Mouse (Mus musculus): ENCODE data around the gene Dus2. TPM values are rescaled to one million over a fixed set of nuclear protein-coding genes. Genes with fewer than 3 reads are reported as not detected.
"Not testable (repeated sequence)": the region's sequence is repeated elsewhere in the genome, so short reads cannot be mapped to it uniquely, and the experiment has no call there.

The Dus2 gene
- polyA plus RNA-seq, 1 experiment from 2014 or later: 25.3 TPM

DNA sequence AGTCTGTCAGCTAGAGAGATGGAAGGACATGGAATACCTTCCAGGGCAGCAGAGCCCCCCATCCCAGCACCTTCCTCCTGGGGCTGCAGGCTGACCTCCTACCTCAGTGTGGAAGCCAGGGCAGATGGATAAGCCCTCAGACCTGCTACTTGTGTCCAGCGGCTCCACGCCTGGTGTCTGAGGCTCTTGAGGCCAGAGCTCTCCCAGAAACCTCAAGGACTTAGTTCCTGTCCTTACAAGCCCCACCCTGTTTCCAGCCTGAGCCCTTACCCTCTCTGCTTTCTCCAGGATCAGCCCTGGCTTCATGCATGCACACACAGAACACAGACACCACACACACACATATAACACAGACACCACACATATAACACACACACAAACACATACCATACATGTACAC is 409 bp downstream of the Dus2 start:
- WGBS: 91% methylated on average over 2 of the region's 2 CpGs
- no peak overlapping the region for H3K27ac ChIP-seq

DNA sequence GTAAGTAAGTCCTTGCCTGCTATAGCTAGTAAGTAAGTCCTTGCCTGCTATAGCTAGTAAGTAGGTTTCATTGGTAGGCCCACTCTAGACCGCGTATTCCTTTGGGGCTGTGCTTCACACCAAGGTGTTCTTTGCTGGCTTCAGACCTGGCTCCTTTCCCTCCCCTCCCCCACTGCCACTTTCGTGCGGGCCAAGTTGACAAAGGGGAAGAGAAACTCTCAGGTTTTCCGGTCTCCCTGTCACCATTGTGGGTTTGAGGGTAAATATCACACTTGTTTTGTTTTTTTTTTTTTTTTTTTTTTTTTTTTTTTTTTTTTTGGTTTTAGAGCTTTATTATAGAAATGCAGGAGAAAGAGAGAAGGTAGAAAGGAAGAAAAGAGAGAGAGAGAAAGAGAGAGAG is 1.4 kb downstream of the Dus2 start:
- no peaks in the 10 kb centered on the region for H3K9me3 ChIP-seq
- no peak overlapping the region for H3K4me3 ChIP-seq
- WGBS: 64% methylated on average over 5 of the region's 5 CpGs
- 0 out of 2 replicates have a peak, but pooled peaks cover 3% of the 10 kb centered on the region for H3K27me3 ChIP-seq
- H3K27ac ChIP-seq: no peak overlapping the region
- no peaks in the 10 kb centered on the region for H3K36me3 ChIP-seq
- ATAC-seq (ENCODE audit: insufficient number of reproducible peaks, insufficient read depth, low FRiP score, low TSS enrichment): no peak
- H3K9ac ChIP-seq: no peak overlapping the region
- H3K4me1 ChIP-seq: no peaks in the 10 kb centered on the region
- no peak overlapping the region for H3K4me2 ChIP-seq (replicated peaks)

More for the DNA sequence above, 409 bp downstream of the Dus2 start:
- 0 out of 2 replicates have a peak, but pooled peaks cover 3% of the 10 kb centered on the region for H3K27me3 ChIP-seq
- H3K4me2 ChIP-seq (replicated peaks): no peak overlapping the region
- no peaks in the 10 kb centered on the region for H3K36me3 ChIP-seq
- H3K4me3 ChIP-seq: no peak overlapping the region
- H3K9ac ChIP-seq: no peak overlapping the region
- H3K4me1 ChIP-seq: no peaks in the 10 kb centered on the region
- no peaks in the 10 kb centered on the region for H3K9me3 ChIP-seq
- ATAC-seq (ENCODE audit: insufficient number of reproducible peaks, insufficient read depth, low FRiP score, low TSS enrichment): no peak

DNA sequence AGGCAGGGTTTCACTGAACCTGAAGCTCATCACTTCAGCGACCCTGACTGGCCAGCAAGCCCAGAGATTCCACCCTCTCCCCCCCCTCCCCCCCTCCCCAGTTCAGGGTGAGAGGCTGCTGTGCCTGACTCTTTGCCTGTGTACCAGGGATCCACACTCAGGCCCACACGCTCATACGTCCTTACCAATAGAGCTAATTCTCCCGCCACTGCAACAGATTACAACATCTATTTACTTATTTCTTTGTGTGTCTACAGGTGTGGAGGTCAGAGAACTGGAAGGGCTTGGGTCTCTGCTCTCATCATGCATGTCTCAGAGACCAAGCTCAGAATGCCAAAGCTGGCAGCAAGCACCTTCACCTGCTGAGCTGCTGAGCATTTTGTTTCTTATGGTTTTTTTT is 2.1 kb downstream of the Dus2 start:
- WGBS: 58% methylated on average over 4 of the region's 4 CpGs
- H3K4me1 ChIP-seq: no peaks in the 10 kb centered on the region
- no peaks in the 10 kb centered on the region for H3K9me3 ChIP-seq
- no peak for ATAC-seq (ENCODE audit: insufficient number of reproducible peaks, insufficient read depth, low FRiP score, low TSS enrichment)
- no peaks in the 10 kb centered on the region for H3K36me3 ChIP-seq
- no peak overlapping the region for H3K4me3 ChIP-seq
- H3K4me2 ChIP-seq (replicated peaks): no peak overlapping the region
- 0 out of 2 replicates have a peak, but pooled peaks cover 3% of the 10 kb centered on the region for H3K27me3 ChIP-seq
- H3K9ac ChIP-seq: no peak overlapping the region
- H3K27ac ChIP-seq: no peak overlapping the region

DNA sequence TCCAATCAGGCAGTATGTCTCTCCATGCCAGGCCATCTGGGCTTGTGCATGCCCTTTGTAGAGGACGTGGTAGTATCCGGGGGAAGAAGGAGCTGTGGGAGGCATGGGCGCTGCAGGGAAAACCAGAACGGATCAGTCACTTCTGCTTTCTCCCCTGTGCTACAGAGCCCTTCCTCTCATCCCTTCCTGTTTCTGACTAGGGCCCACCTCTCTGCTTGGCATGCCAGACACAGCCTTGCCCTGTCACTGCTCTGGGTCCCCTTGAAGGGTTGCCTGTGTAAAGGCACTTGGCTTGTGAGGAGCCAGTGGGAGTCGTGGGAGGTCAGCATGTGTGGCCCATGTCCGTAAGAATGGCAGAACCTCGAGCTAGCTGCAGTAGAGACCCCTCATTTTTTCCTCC is 5.2 kb downstream of the Dus2 start:
- Histone ChIP-seq H3K27me3 (0 out of 2 replicates have a peak, but pooled peaks cover 3% of the 10 kb centered on the region), H3K9ac (no peak overlapping the region), H3K9me3 (no peaks in the 10 kb centered on the region), H3K27ac (no peak overlapping the region), H3K36me3 (no peaks in the 10 kb centered on the region), H3K4me1 (no peaks in the 10 kb centered on the region), H3K4me3 (no peak overlapping the region), H3K4me2 (replicated peaks) (no peak overlapping the region)
- 84% methylated on average over 7 of the region's 7 CpGs for WGBS
- ATAC-seq (ENCODE audit: insufficient number of reproducible peaks, insufficient read depth, low FRiP score, low TSS enrichment): no peak

DNA sequence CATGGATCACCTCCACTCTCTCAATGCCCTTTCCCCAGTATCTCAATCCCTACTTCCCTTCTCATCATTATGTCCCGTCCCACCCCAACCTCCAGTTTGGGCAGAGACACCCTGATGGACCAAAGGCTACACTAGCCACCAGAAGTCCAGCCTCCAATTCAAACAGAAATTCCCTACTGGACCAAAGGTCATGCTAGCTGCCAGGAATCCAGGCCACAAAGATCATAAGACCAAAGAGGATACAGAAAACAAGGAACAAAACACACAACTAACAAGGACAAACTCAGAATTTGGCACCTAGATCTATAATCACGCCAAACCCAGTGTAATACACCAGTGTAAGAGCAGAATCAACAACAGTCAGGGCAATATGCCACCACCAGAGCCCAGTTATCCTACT is 7.8 kb downstream of the Dus2 start:
- ATAC-seq (ENCODE audit: insufficient number of reproducible peaks, insufficient read depth, low FRiP score, low TSS enrichment): no peak
- H3K4me2 ChIP-seq (replicated peaks): no peak overlapping the region
- no peak overlapping the region for H3K4me3 ChIP-seq
- no peaks in the 10 kb centered on the region for H3K4me1 ChIP-seq
- H3K36me3 ChIP-seq: no peaks in the 10 kb centered on the region
- no peaks in the 10 kb centered on the region for H3K9me3 ChIP-seq
- H3K9ac ChIP-seq: no peak overlapping the region
- 89% methylated on average over 2 of the region's 2 CpGs for WGBS
- 0 out of 2 replicates have a peak, but pooled peaks cover 3% of the 10 kb centered on the region for H3K27me3 ChIP-seq
- no peak overlapping the region for H3K27ac ChIP-seq

DNA sequence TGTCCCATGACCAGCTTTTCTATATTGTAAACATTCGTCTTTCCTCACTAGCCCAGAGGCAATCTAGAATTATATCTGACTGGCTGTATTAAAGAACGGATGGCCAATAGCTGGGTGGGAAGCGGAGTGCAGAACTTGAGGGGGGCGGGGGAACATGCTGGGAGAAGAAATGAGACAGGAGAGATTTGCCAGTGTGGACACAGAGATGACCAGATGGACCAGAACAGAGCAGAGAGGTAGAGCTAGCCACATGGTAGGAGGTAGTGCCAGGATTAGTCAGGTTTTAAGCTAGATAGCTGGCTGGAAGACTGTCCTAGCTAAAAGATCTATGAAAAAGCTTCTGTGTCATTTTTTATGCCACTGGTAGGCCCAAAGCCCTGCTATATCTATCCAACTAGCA is 10.8 kb downstream of the Dus2 start:
- H3K27ac ChIP-seq: no peak overlapping the region
- no peaks in the 10 kb centered on the region for H3K27me3 ChIP-seq
- 81% methylated on average over 4 of the region's 4 CpGs for WGBS
- H3K36me3 ChIP-seq: no peaks in the 10 kb centered on the region
- H3K4me3 ChIP-seq: no peak overlapping the region
- H3K9me3 ChIP-seq: no peaks in the 10 kb centered on the region
- no peaks in the 10 kb centered on the region for H3K4me1 ChIP-seq
- H3K4me2 ChIP-seq (replicated peaks): no peak overlapping the region
- no peak overlapping the region for H3K9ac ChIP-seq
- no peak for ATAC-seq (ENCODE audit: insufficient number of reproducible peaks, insufficient read depth, low FRiP score, low TSS enrichment)

DNA sequence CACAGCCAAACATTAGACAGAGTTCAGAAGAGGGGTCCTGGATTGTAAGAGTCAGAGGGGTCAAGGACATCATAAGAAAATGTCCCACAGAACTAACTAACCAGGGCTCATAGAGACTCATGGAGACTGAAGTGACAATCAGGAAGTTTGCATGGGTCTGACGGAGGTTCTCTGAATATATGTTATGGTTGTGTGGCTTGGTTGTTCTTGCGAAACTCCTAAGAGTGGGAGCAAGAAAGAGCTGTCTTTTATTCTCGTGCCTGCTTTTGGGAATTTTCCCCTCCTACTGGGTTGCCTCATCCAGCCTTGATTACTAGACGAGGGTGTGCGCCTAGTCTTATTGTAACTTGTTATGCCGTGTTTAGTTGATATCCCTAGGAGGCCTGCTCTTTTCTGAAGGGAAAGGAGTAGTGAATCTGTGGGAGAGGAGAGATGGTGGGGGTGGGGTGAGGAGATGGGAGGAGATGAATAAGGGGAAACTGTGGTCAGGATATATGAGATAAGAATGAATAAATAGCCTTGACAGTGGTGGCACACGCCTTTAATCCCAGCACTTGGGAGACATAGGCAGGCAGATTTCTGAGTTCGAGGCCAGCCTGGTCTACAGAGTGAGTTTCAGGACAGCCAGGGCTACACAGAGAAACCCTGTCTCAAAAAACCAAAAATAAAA is 13.5 kb downstream of the Dus2 start:
- ATAC-seq (ENCODE audit: insufficient number of reproducible peaks, insufficient read depth, low FRiP score, low TSS enrichment): no peak
- 81% methylated on average over 8 of the region's 8 CpGs for WGBS
- Histone ChIP-seq H3K4me1 (0 out of 2 replicates have a peak, but pooled peaks cover 2% of the 10 kb centered on the region), H3K4me2 (replicated peaks) (no peak overlapping the region), H3K27ac (no peak overlapping the region), H3K36me3 (0 out of 2 replicates have a peak, but pooled peaks cover 1% of the 10 kb centered on the region), H3K4me3 (no peak overlapping the region), H3K27me3 (no peaks in the 10 kb centered on the region), H3K9ac (no peak overlapping the region), H3K9me3 (no peaks in the 10 kb centered on the region)

DNA sequence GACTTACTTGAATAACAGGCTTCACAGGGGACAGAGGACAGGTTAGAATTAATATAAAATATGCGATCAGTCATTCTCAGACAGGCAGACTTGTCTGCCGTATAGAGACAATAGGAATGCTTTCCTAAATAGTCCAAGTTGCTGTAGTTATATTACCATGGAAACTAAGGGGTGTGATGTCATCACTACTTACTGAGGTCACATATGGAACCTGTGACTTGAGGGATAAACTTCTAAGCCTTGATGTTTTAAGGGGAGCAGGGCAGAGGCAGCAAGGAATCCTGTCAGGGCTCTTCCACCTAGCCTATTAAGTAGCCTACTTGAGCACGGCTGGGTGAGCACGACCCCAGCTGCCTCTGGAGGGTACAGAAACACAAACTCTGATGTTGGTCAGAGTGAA is 14.7 kb downstream of the Dus2 start, which contains the start of gene Dpep2nb:
Dpep2nb (minus strand) TSS at position 101 of the 400 bp plus-strand sequence.
- 81% methylated on average over 4 of the region's 4 CpGs for WGBS
- no peak for ATAC-seq (ENCODE audit: insufficient number of reproducible peaks, insufficient read depth, low FRiP score, low TSS enrichment)

DNA sequence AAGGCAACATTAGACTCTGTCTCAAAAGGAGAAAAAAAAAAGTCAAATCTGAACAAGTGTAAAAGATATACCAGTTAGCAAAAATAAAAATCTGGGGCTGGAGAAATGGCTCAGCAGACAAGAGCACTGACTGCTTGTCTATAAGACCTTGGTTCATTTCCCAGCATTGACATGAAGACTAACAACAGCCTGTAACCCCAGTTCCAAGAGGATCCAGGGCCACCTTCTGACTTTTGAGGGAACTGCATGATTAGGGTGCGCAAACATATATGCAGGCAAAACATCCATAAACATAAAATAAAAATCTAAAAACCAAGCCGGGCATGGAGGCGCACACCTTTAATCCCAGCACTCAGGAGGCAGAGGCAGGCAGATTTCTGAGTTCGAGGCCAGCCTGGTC is 15.3 kb downstream of the Dus2 start:
- Histone ChIP-seq H3K9me3 (no peaks in the 10 kb centered on the region), H3K4me3 (no peak overlapping the region), H3K27me3 (no peaks in the 10 kb centered on the region), H3K4me2 (replicated peaks) (no peak overlapping the region), H3K9ac (no peak overlapping the region), H3K36me3 (peaks cover 5% of the 10 kb centered on the region), H3K4me1 (peaks cover 11% of the 10 kb centered on the region), H3K27ac (no peak overlapping the region)
- 82% methylated on average over 4 of the region's 4 CpGs for WGBS
- ATAC-seq (ENCODE audit: insufficient number of reproducible peaks, insufficient read depth, low FRiP score, low TSS enrichment): no peak

More for the DNA sequence above, 14.7 kb downstream of the Dus2 start, which contains the start of gene Dpep2nb:
- Histone ChIP-seq H3K27me3 (no peaks in the 10 kb centered on the region), H3K4me3 (no peak within 1 kb of the TSS), H3K36me3 (peaks cover 5% of the 10 kb centered on the region), H3K9ac (no peak within 1 kb of the TSS), H3K4me2 (replicated peaks) (no peak within 1 kb of the TSS), H3K4me1 (peaks cover 11% of the 10 kb centered on the region), H3K27ac (no peak within 1 kb of the TSS), H3K9me3 (no peaks in the 10 kb centered on the region)

DNA sequence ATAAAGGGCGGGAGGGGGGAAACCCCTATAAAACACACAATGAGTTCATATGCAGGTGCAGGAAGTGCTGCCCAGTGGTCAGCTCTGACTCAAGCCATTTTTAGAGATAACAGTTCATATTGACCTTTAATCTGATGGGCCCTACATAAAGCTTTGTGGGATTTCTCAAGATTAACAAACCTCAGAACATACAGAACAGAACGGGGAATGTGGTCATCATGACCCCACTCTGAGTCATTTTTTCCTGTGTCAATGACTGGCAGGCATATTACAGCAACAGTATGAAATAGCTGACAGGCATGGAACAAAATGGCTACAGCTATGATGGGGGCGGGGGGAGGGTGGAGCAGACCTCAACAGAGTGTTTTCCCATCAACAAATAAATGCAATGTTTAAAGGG is 16.0 kb downstream of the Dus2 start:
- H3K9ac ChIP-seq: no peak overlapping the region
- H3K27me3 ChIP-seq: no peaks in the 10 kb centered on the region
- no peak for ATAC-seq (ENCODE audit: insufficient number of reproducible peaks, insufficient read depth, low FRiP score, low TSS enrichment)
- no peak overlapping the region for H3K4me2 ChIP-seq (replicated peaks)
- WGBS: 70% methylated on average over 3 of the region's 3 CpGs
- no peak overlapping the region for H3K27ac ChIP-seq
- H3K4me3 ChIP-seq: no peak overlapping the region
- no peaks in the 10 kb centered on the region for H3K9me3 ChIP-seq
- peaks cover 11% of the 10 kb centered on the region for H3K4me1 ChIP-seq
- H3K36me3 ChIP-seq: peaks cover 5% of the 10 kb centered on the region

DNA sequence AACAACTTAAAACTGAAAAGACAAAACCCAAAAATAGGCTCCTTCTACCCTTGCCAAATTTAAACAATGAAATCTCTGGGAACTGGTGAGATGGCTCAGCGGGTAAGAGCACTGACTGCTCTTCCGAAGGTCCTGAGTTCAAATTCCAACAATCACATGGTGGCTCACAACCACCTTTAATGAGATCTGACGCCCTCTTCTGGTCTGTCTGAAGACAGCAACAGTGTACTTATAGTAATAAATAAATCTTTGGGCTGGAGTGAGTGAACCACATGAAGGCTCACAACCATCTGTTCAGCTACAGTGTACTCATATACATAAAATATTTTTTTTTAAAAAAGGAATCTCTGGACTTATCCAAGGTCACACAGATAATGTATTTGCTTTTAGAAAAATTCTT is 16.8 kb downstream of the Dus2 start:
- not testable (repeated sequence) for H3K4me2 ChIP-seq (replicated peaks); H3K36me3 ChIP-seq; H3K27me3 ChIP-seq; H3K27ac ChIP-seq; H3K4me3 ChIP-seq; H3K9ac ChIP-seq; ATAC-seq (ENCODE audit: insufficient number of reproducible peaks, insufficient read depth, low FRiP score, low TSS enrichment); H3K9me3 ChIP-seq
- 61% methylated on average over 3 of the region's 3 CpGs for WGBS
- H3K4me1 ChIP-seq: peaks cover 11% of the 10 kb centered on the region

DNA sequence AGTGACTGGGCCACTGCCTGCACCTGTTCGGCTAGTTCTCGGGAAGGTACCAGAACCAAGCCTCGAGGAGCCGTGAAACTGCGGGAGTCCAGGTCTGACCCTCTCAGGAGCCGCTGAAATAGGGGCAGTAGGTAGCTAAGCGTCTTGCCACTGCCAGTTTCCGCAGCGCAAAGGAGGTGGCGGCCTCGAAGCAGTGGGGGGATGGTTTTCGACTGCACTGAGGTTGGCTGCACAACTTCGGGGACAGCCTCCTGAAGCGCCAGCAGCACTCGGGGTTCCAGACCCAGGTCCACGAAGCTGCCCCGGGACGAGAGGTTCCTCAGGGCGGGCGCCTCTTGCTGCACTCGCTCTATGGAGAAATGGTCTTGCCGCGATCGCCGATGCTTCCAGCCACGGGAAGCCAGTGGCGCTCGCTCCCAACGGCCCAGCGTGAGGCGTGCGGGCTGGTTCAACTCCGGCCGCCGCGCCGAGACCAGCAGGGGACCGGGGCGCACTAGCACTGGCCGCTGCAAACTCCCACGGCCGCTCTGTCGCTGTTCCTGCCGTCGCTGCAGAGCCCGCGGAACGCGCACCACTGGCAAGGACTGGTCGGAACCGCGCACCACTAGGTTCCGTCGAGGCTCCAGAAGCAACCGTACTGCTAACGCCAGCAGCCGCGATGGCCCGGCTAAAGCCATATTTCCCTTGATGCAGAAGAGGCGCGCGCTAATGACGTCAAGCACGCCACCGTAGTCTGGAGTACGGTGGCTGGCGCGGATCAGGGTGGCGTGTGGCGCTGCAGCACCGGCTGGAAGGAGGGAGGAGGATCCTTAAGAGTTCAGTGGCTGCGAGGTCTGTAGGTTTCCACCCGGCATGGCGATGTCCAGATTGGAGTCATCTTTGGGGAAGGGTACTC is 19.9 kb downstream of the Dus2 start:
- Histone ChIP-seq H3K27ac (peak overlapping the region; percentile 57), H3K36me3 (peaks cover 10% of the 10 kb centered on the region), H3K9me3 (no peaks in the 10 kb centered on the region), H3K27me3 (no peaks in the 10 kb centered on the region), H3K9ac (peak overlapping the region; percentile 86), H3K4me2 (replicated peaks) (peak overlapping the region; percentile 99), H3K4me1 (peaks cover 11% of the 10 kb centered on the region), H3K4me3 (peak overlapping the region; percentile 99)
- 2% methylated on average over 74 of the region's 74 CpGs for WGBS
- ATAC-seq (ENCODE audit: insufficient number of reproducible peaks, insufficient read depth, low FRiP score, low TSS enrichment): peak; percentile 79
